Mouse (Mus musculus): Measurements from ENCODE around the gene Fxyd3.

Fxyd3 gene

DNA sequence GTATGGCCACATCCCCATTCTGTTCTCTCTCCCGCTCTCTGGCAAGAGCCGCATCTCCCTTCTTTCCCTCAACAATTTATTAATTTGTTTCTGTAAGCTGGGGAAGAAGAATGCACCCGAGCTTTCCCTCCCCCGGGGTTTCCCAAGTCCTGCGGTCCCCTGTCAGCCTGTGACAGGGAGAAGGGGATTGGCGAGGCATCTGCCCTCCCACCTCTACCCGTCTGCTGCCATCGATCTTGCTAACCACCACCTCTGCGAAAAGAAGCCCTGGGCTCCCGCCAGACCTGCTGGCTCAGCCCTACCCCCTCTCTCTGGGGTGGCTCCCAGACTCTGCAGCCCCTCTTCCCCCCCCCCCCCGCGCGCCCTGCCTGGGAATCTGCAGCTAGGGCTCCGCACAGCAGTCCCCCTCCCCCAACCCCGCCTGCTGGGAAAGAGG lies 26.6 kb downstream of the Fxyd3 start:
- no peak for DNase-seq (ENCODE audit: low read depth, low spot score)

DNA sequence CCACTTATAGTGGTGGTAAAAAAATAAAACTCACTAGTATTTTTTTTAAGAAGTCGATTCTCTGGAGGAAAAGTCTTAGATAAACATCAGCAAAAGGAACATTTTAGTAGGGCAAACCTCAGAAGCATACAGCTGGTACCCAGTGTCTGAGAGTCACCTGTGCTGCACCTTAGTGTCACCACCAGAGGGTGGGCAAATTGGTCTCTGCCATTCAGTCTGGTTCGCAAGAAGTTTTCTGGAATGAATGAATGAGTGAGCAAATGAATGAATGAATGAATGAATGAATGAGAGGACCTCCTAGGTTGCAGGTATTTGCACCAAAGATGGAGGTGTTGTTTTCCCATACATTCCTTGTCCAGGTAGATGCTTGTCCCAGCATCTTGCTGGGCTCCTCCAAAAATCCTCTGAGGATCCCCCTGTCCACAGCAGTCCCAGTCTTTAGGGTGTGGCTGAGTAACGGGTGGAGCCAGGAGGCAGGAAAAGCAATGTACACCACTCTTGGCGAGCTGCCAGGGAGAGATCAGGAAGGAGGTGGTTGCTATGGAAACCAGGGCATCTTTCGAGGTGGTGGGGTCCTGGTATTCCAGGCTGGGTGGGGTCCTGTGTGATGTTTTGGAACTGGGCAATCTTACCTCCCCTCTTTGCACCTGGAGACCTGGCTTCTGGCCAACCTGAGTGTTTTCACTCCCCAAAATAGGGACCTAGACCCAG lies 27.2 kb downstream of the Fxyd3 start:
- DNase-seq (ENCODE audit: low read depth, low spot score), result no peak

DNA sequence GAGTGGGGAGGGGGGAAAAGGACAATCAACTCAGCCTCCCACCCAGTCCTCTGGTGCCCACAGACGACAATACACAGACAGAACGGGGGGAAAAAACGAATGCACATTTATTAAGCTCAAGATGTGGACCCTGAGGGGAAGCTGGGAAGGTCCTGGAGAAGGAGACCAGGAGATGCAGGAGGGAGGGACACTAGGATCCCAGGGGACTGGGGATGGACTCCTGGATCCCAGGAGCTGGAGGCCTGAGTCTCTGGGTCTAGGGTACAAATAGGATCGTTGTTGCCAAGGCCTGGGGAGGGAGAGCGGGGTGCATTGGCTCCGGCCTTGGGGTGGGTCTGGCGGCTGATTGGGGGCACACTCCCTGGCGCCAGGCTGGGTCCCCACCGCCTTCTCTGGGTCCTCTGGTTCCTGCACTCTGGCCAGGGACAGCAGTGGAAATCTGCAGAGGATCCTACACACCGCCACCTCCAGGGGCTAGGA lies 34.0 kb downstream of the Fxyd3 start, which contains the start of gene Fxyd5:
TSS of gene Fxyd5 (minus strand) at position 51 of the 480 bp plus-strand sequence.
- DNase-seq (ENCODE audit: low read depth, low spot score), result no peak

DNA sequence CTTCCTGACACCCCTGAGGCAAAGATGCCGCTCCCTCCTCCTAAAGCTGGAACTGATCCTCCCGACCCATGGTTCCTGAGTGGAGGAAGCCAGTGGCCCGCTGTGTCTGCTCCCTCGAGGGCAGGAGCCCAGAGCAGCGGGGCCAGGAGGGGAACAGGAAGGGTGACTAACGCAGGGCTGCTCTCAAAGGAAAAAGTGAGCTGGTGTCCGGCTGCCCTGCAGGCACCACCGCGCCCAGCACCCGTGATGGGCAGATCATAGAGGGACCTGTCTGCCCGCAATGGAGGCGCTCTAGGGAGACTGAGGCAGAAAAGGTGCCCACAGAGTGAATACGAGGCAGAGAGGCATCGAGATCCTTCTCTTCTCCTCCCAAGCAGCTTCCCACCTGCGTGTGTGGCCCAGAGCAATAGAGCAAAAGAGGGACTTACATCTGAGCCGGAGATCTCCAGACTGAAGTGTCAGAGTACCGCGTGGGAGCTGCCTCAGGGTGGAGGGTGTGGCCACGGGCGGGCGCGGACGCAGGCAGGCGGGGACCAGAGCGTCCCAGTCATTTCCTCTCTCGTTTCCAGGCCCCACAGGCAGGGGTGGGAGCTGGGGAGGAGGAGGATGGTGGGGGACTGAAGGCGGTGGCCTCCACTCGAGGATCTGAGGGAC lies 34.7 kb downstream of the Fxyd3 start:
- no peak for DNase-seq (ENCODE audit: low read depth, low spot score)

DNA sequence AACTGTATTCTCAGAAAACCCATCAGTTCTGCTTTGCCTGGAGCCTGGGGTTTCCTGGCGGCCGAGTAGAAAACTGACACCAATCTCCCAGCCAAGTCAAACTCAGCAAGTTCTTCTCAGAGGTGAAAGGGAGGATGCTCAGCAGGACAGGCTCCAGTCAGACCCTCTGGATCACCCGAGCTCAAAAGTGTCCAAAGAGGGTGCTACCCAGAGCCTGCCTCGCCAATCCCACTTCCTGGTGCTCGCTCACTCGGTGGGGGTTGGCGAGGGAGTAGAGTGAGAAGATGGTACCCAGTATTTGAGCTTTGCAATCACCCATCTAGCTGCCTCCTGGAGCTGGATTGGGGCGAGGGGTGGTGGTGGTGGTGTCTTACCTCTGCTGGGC lies 35.5 kb downstream of the Fxyd3 start:
- DNase-seq (ENCODE audit: low read depth, low spot score), result no peak

DNA sequence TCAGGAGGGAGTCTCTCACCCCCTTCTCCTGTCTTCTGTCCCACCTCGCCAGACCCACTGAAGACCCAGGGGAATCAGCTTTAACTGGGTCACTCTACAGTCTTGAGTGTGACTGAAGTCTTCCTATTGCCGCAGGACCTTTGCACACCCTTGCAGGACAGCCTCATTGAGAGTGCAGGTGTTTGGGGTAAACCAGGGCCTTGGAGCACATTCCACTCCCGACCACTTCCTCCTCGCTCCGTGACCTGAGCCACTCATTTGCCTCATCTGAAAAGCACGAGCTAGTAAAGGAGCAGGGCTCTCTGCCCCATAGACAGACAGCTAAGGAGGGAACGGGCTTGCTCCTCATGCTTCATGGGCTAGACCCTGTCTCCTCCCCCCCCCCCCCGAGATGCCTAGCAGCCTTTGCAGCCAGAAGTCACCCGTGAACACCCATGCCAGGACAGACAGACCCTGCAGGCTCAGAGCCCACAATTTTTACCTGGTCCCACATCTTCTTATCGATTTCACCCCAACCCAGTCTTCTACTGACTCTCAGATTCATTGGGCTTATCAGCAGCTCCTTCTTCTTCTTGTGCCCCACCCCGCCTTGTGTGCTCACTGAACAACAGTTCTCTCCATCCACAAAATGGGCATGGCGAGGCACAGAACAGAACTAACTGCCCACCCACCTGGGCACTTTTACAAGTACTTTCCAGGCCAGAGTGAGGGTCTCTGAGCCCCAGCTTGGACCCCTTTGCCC lies 36.1 kb downstream of the Fxyd3 start:
- DNase-seq (ENCODE audit: low read depth, low spot score), result no peak

DNA sequence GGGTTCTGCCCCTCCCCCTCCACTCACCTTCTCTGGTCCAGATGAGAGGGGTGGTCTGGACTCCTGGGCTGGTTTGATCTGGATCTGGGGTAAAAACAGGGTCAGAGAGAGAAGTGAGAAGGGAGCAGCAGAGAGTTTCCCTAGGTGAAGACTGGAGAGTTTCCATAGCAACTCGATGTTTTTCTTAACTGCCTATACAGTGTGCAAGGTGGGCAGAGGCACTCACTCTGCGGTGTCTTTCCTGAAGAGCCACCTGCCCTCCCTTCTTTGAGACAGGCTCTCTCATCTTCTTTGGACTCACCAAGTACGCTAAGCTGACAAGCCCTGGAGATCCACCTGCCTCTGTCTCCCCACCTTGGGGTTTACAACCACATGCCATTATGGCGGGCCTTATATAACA lies 37.5 kb downstream of the Fxyd3 start:
- no peak for DNase-seq (ENCODE audit: low read depth, low spot score)

DNA sequence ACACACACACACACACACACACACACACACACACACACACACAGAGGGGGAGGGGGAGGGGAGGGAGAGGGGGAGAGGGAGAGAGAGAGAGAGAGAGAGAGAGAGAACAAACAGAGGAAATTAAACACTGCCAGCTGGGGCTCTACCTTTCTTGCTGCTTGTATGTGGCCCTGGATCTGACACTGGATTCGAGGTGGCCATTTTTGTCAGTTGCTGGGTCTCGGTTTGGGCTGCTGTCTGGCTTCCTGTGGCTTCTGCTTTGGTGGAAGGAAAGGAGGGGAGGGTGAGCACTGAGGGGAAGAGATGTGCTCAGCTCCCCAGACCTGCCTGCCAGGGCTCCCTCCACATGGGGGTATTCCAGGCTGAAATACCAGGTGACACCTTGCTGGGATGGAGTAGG lies 38.8 kb downstream of the Fxyd3 start:
- DNase-seq (ENCODE audit: low read depth, low spot score), result no peak

DNA sequence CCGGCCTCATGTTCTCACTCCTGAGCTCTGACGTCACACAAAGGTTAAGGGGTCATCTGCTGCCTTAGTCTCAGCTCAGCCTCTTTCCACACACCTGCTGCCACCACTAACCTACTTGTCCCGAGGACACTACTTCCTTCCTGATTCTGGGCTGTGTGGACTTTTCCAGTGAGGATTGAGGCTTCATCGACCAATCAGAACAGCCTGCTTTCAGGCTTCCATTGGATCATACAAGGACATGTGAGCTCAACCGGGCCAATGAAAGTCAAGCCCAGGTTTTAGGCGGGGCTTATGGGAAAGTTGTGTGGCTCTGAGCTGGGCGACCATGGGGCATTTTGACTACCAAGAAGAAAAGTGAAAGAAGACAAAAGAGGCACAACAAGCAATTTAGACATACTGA lies 39.6 kb downstream of the Fxyd3 start:
- no peak for DNase-seq (ENCODE audit: low read depth, low spot score)

DNA sequence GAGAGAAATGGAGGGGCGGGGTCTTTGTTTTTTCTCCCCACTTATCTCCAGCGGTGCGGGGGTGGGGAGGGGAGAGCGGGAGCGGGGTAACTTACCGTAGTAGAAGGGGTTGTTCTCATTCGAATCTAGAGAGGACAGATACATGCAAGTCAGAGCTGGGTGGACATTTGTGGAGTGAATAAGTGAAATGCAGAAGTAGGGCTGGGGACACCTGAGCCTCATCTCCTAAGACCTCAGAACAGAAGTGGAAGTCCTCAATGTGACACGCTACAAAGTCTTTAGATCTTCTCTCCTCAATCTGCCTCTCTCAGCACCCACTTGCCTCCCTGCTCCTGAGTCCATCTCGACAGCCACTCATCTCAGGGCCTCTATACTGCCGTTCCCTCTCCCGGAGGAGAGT lies 41.2 kb downstream of the Fxyd3 start:
- no peak for DNase-seq (ENCODE audit: low read depth, low spot score)

DNA sequence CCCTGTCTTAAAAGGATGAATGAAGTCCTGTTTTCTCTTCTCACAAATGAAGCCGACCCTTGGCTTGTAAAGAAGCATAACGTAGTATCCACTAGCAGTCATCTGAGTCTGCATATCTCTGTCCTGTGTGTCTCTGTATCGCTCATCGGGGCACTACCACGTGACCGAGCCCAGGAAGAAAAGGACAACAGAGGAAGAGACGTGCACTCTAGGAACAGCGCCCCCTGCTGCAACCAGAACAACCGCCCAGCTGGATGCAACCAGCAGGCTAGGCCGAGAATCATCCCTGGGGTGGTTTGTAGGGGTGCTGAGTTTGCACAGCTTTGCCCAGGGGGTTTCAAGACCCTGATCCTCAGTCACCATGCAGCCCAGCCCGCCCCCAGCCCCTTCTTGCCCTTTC lies 41.7 kb downstream of the Fxyd3 start:
- DNase-seq (ENCODE audit: low read depth, low spot score), result no peak

DNA sequence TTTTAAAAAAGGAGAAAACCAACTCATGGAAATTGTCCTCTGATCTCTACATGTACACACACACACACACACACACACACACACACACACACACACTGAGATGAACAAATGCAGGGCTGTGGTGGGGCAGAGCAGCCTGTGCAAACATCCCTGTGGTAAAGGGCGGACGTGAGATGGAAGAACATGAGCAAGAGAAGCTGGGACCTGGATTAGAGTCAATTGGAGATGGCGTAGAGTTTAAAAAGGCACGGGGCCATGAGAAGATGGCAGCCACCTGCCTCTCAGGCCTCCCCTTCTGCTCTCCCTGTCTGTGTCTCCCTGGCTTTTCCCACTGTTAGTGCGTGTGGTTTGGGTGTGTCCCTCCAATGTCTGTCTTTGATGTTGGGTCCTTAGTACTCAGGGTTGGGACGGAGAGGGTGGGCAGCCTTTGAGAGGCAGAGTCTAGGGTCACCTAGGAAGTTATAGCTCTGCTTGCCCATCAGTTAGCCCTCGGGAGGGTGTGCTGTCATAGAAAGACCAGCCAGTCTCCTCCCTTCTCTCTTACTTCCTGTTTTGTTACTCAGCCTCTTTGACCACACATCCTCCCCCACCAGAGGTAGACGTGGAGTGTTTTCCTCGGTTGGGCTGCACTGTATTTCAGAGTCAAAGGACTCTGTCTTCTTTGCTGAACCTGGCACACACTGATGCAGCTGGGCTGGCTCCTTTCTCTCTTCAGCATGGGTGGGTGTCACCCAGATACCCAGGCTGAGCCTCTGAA lies 42.9 kb downstream of the Fxyd3 start:
- no peak for DNase-seq (ENCODE audit: low read depth, low spot score)

DNA sequence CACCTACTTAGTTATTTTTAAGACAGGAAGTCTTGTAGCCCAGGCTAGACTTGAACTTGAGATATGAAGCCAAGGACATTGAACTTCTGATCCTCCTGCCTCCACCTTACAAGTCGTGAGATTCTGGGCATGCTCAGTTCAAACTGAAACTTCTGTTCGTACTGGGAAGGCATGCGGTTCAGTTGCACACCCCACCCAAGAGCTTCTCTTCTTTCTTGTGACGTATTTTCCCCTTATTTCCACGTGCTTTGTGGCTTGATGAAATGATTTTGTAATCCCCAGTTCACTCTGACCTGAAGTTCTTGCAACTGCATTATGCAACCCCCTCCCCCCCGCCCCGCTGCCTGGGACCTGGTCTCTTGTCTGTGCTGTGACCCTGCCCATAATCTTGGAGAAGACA lies 44.8 kb downstream of the Fxyd3 start:
- DNase-seq (ENCODE audit: low read depth, low spot score), result no peak

DNA sequence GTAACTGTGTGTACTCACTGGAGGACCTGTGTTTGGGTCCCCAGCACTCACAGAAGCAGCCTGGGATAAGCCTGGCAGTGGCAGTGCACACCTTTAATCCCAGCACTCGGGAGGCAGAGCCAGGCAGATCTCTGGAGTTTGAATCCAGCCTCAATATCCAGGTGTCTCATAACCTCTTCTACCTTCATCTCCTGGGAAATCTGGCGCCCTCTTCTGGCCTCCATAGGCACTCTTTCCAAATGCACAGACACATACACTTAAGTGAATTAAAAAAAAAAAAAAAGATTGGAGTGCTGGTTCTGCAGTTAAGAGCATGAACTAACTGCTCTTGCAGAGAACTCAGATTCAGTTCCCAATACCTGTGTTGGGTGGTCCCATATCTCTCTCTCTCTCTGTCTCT lies 45.8 kb downstream of the Fxyd3 start:
- no peak for DNase-seq (ENCODE audit: low read depth, low spot score)

DNA sequence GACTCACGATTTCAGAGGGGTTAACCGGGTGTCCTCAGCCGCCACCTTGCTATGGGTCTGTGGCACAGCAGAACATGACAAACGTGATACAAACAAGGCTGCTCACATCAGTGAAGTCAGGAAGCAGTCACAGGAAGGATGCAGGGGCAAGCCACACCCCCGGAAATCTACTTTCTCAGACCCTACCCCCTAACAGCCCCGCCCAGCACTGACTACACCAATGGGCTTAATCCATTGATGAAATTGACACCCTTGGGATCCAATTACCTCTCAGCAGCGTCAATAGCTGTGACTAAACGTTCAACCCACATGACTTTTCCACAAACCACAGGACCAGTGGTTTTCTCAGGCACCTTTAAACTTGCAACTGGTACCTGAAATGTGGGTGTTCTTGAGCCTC lies 47.9 kb downstream of the Fxyd3 start:
- DNase-seq (ENCODE audit: low read depth, low spot score), result no peak

Measured in skeletal muscle tissue, adult 2 months (tissue).